Mouse (Mus musculus) stomach, postnatal 0 days (tissue): ENCODE data around the gene Stpg4. TPM values are rescaled to one million over a fixed set of nuclear protein-coding genes. Genes with fewer than 3 reads are reported as not detected.

Experiments
- ATAC-seq: fragments of 200-750 bp; cut with Nextera tagmentation; 2 replicates; pipeline ENCODE4 v1.8.0; 2017; ENCODE audit not compliant: low FRiP score, low TSS enrichment
- DNase-seq: peaks from one replicate; pipeline ENCODE4 v3.0.0-alpha.2; 2016; ENCODE audit warnings: low spot score
- H3K27ac ChIP-seq: fragments of 300-500 bp; sonication (generic); replicated peaks from 2 replicates; pipeline ENCODE4 v1.5.1; 2014; ENCODE audit warnings: mild to moderate bottlenecking, control low read depth
- H3K27me3 ChIP-seq: fragments of 300-500 bp; sonication (generic); 2 replicates; pipeline ENCODE4 v1.6.1; 2014; ENCODE audit warnings: low read length; ENCODE audit not compliant: control insufficient read depth, insufficient read depth
- H3K36me3 ChIP-seq: fragments of 300-500 bp; sonication (generic); 2 replicates; pipeline ENCODE4 v1.6.1; 2014; ENCODE audit warnings: low read length, mixed read lengths; ENCODE audit not compliant: control insufficient read depth, insufficient read depth
- H3K4me1 ChIP-seq: fragments of 300-500 bp; sonication (generic); replicated peaks from 2 replicates; pipeline ENCODE4 v1.6.1; 2014; ENCODE audit warnings: antibody characterized with exemption; ENCODE audit not compliant: control insufficient read depth, insufficient read depth
- H3K4me2 ChIP-seq: fragments of 300-500 bp; sonication (generic); replicated peaks from 2 replicates; pipeline ENCODE4 v1.6.1; 2014; ENCODE audit warnings: low read depth, mild to moderate bottlenecking, control low read depth, moderate library complexity
- H3K4me3 ChIP-seq: fragments of 300-500 bp; sonication (generic); 2 replicates; pipeline ENCODE4 v1.5.1; 2014; ENCODE audit warnings: low read depth, low read length, control low read depth
- H3K9ac ChIP-seq: fragments of 300-500 bp; sonication (generic); 2 replicates; pipeline ENCODE4 v1.6.1; 2014; ENCODE audit warnings: mild to moderate bottlenecking, low read length, control low read depth, mixed read lengths
- H3K9me3 ChIP-seq: fragments of 300-500 bp; sonication (generic); 2 replicates; pipeline ENCODE4 v1.6.1; 2016; ENCODE audit warnings: low read length; ENCODE audit not compliant: control insufficient read depth
- CTCF ChIP-seq: IDR thresholded peaks from 2 replicates; pipeline ENCODE4 v1.5.1; 2016; ENCODE audit warnings: antibody characterized with exemption, low read depth, mild to moderate bottlenecking, moderate library complexity
- EP300 ChIP-seq: optimal IDR thresholded peaks from 2 replicates; pipeline ENCODE3; 2016; ENCODE audit warnings: antibody characterized with exemption
- WGBS: fragments of 180-500 bp; shearing (Covaris S2); extraction: QIAGEN DNeasy Blood & Tissue Kit; methylation state at CpG from one replicate; pipeline ENCODE4 v1.1.7; 2014; 5-methylcytosine and 5-hydroxymethylcytosine counted together
- polyA plus RNA-seq: library from polyadenylated mRNA; unstranded; fragments of >200 nt; fragmentation: Nextera tagmentation; extraction: Ambion mirVana; gene quantifications from 2 replicates; pipeline ENCODE4 v1.2.1, GENCODE M21; 2015

Gene Stpg4
- polyA plus RNA-seq, 1 experiment from 2014 or later: not detected

DNA sequence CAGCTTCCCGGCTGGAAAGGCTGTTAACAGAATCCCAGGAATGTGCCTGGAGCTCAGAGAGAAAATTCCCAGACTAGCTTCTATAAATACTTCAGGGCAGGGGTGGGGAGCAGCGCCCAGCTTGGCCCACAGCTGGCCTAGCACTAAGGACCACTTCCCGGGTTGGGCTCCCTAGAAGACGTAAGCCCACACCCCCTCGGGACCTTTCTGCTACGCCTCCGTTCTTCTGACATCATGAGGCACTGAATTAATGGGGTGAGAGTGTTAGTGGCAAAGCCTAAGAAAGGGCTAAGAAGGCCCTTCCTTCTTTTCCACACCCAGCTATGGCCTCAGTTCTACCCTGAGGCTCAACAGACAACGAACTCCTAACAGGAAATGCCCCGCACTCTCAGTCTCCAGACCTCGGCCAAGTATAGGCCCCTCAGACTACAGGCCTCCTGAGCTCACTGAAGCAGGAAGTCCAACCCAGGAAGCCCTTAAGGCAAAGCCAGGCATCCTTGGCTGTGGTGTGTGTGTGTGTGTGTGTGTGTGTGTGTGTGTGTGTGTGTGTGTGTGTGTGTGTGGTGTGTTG is 51.5 kb downstream of the Stpg4 start:
- no peaks in the 10 kb centered on the region for H3K9me3 ChIP-seq
- ATAC-seq (peak; percentile 43; the same call in 1 of the 2 replicates), DNase-seq (no peak)
- TF ChIP-seq CTCF (no peak), EP300 (no peak)
- H3K4me2 ChIP-seq: no peak overlapping the region
- no peak overlapping the region for H3K9ac ChIP-seq
- H3K36me3 ChIP-seq: no peaks in the 10 kb centered on the region
- H3K27me3 ChIP-seq: no peaks in the 10 kb centered on the region
- peak overlapping the region; percentile 80 for H3K27ac ChIP-seq
- 24% methylated on average over 10 of the region's 10 CpGs for WGBS
- peaks cover 21% of the 10 kb centered on the region for H3K4me1 ChIP-seq
- no peak overlapping the region for H3K4me3 ChIP-seq

DNA sequence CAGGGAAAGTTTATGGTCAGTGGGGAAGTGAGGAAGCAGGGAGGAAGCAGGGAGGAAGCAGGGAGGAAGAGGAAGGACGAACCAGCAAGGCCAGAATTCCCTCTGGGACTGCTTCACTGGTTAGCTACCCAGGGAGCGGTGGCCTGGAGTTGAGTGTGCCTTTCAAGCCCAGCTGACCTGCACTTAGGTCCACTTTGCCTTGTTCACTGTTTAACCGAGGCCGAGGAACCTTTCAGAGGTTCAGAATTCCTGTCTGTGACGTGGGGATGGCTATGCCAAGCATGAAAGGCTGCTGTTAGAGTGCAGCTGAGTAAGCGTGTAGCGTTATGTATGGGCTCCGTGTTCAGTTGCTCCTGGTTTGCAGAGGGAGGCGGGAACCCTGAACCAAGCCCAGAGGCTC is 54.2 kb downstream of the Stpg4 start:
- no peak overlapping the region for H3K9ac ChIP-seq
- H3K27ac ChIP-seq: no peak overlapping the region
- no peaks in the 10 kb centered on the region for H3K9me3 ChIP-seq
- H3K27me3 ChIP-seq: no peaks in the 10 kb centered on the region
- no peak for DNase-seq
- H3K36me3 ChIP-seq: 0 out of 2 replicates have a peak, but pooled peaks cover under 1% of the 10 kb centered on the region
- H3K4me1 ChIP-seq: peaks cover 14% of the 10 kb centered on the region
- no peak overlapping the region for H3K4me3 ChIP-seq
- ATAC-seq: no peak
- 88% methylated on average over 9 of the region's 9 CpGs for WGBS
- no peak overlapping the region for H3K4me2 ChIP-seq
- TF ChIP-seq CTCF (no peak), EP300 (no peak)

DNA sequence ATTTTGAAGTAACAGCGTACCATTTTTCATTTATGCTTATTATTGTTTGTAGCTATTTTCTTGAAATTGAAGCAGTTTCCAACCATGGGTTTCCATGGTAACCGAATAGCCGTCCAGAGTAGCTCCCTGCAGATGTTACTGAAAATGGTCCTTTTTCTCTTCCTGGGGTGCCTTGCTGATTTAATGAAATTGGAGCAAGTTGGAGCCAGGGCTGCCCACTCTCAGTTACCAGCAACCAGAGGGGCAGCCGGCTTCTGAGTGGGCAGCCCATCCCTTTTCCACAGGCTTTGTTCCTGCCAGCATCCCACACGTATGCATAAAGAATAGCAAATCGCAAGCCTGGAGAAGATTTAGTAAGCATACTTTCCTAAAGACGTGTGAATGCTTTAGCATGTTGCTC is 55.4 kb downstream of the Stpg4 start:
- DNase-seq: no peak
- 0 out of 2 replicates have a peak, but pooled peaks cover 2% of the 10 kb centered on the region for H3K36me3 ChIP-seq
- H3K27ac ChIP-seq: no peak overlapping the region
- H3K4me2 ChIP-seq: no peak overlapping the region
- H3K27me3 ChIP-seq: no peaks in the 10 kb centered on the region
- no peak for TF ChIP-seq EP300
- no peak for TF ChIP-seq CTCF
- H3K4me1 ChIP-seq: peaks cover 13% of the 10 kb centered on the region
- no peak overlapping the region for H3K9ac ChIP-seq
- no peak for ATAC-seq
- H3K9me3 ChIP-seq: no peaks in the 10 kb centered on the region
- no peak overlapping the region for H3K4me3 ChIP-seq
- WGBS: 81% methylated on average over 7 of the region's 7 CpGs

DNA sequence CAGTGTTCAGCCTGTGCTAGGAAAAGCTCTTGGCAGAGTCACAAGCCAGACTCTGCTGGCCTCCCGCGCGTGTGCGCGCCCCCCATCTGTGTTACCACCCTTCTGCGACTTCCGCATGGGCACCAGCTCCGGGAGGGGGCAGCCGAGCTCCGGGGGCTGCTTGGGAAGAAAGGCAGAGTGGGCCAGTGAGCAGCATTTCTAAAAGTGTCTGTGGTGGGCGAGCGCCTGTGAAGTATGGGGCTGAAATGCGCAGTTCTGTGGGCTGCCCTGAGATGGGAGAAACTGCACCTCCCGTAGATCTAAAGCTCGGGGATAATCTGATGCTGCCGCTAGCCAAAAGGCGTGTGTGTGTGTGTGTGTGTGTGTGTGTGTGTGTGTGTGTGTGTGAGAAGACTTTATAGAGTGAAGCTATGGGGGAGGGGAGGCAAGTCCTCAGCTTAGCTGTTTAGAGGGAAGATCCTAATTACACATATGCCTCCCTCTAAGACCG is 58.2 kb downstream of the Stpg4 start:
- Histone ChIP-seq H3K9me3 (no peaks in the 10 kb centered on the region), H3K4me2 (no peak overlapping the region), H3K27ac (no peak overlapping the region), H3K27me3 (no peaks in the 10 kb centered on the region), H3K4me3 (no peak overlapping the region), H3K9ac (no peak overlapping the region), H3K36me3 (0 out of 2 replicates have a peak, but pooled peaks cover 4% of the 10 kb centered on the region), H3K4me1 (peaks cover 6% of the 10 kb centered on the region; the same call in 1 of the 2 replicates)
- WGBS: 70% methylated on average over 18 of the region's 18 CpGs
- no peak for TF ChIP-seq EP300
- TF ChIP-seq CTCF: no peak
- DNase-seq (no peak), ATAC-seq (no peak)

DNA sequence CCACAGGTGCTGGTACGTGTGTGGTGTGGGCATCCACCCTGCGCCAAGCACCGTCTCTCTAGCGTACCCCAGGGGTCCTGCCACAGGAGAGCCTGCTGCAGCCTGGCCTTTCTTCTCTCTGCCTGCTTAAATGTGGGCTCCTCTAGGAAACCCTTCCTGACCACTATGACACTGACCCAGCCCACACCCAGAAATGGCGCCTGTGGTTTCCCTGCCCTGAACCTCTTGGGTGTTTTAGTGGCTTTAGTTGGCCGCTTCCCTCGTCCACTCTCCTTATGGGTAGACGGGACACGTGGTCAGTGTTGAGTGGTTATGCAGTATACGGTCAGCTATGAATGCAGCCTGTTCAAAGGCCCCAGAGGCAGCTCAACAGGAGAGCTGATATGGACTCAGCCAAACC is 59.1 kb downstream of the Stpg4 start:
- no peak for DNase-seq
- H3K36me3 ChIP-seq: 0 out of 2 replicates have a peak, but pooled peaks cover 4% of the 10 kb centered on the region
- no peak for TF ChIP-seq CTCF
- TF ChIP-seq EP300: no peak
- ATAC-seq: no peak
- WGBS: 94% methylated on average over 10 of the region's 10 CpGs
- no peak overlapping the region for H3K4me3 ChIP-seq
- no peak overlapping the region for H3K4me2 ChIP-seq
- peaks cover 6% of the 10 kb centered on the region; the same call in 1 of the 2 replicates for H3K4me1 ChIP-seq
- no peaks in the 10 kb centered on the region for H3K9me3 ChIP-seq
- H3K27ac ChIP-seq: peak overlapping the region; percentile 30; the same call in 1 of the 2 replicates
- H3K27me3 ChIP-seq: no peaks in the 10 kb centered on the region
- no peak overlapping the region for H3K9ac ChIP-seq

DNA sequence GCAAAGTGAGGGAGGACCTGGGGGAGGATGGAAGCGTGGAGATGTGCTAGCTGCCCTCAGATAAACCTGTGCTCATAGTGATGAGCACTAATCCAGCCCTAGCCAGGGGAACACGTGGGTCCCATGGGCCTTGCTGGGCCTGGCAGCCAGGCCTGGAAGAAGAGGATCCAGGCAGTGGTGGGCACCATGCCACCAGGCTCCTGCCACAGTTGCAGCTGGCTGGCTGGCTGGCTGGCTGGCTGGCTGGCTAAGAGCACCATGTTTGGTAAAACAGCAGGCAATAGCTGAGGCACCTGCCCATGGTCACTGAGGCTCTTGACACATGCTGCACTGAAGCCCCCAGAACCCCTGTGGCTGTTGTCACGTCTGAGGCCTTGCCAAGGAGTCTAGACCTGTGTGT is 59.9 kb downstream of the Stpg4 start:
- no peak for DNase-seq
- Histone ChIP-seq H3K4me1 (peaks cover 6% of the 10 kb centered on the region; the same call in 1 of the 2 replicates), H3K27me3 (no peaks in the 10 kb centered on the region), H3K36me3 (0 out of 2 replicates have a peak, but pooled peaks cover 4% of the 10 kb centered on the region), H3K9ac (no peak overlapping the region), H3K9me3 (no peaks in the 10 kb centered on the region), H3K4me2 (no peak overlapping the region), H3K27ac (peak overlapping the region; percentile 30; the same call in 1 of the 2 replicates), H3K4me3 (no peak overlapping the region)
- TF ChIP-seq CTCF (no peak), EP300 (no peak)
- WGBS: 69% methylated on average over 3 of the region's 3 CpGs
- peak; percentile 39; the same call in 1 of the 2 replicates for ATAC-seq
